Mouse (Mus musculus) midbrain, postnatal 0 days (tissue): ENCODE results near the gene Ubxn2a. TPM values are rescaled to one million over a fixed set of nuclear protein-coding genes. Genes with fewer than 3 reads are reported as not detected.
A peak's percentile ranks its signal among the peaks of the same experiment; 100 is the strongest.

Source experiments
- ATAC-seq: fragments of 200-750 bp; cut with Nextera tagmentation; 2 replicates; pipeline ENCODE4 v1.8.0; 2017; ENCODE audit warnings: moderate number of reproducible peaks, mild to moderate bottlenecking, moderate TSS enrichment, moderate library complexity; ENCODE audit not compliant: low FRiP score
- DNase-seq: peaks from one replicate; pipeline ENCODE4 v3.0.0-alpha.2; 2015; ENCODE audit warnings: low spot score
- H3K27ac ChIP-seq: fragments of 300-500 bp; sonication (generic); 2 replicates; pipeline ENCODE4 v1.5.1; 2014; ENCODE audit warnings: low read depth, mild to moderate bottlenecking, low read length, mixed read lengths
- H3K27me3 ChIP-seq: fragments of 300-500 bp; sonication (generic); 2 replicates; pipeline ENCODE4 v1.6.1; 2014; ENCODE audit warnings: low read length, control low read depth, mixed read lengths; ENCODE audit not compliant: insufficient read depth
- H3K36me3 ChIP-seq: fragments of 300-500 bp; sonication (generic); 2 replicates; pipeline ENCODE4 v1.6.1; 2014; ENCODE audit warnings: low read length, control low read depth, mixed read lengths; ENCODE audit not compliant: insufficient read depth
- H3K4me1 ChIP-seq: fragments of 300-500 bp; sonication (generic); 2 replicates; pipeline ENCODE4 v1.6.1; 2014; ENCODE audit warnings: mild to moderate bottlenecking, control low read depth, antibody characterized with exemption, low read length, mixed read lengths; ENCODE audit not compliant: insufficient read depth
- H3K4me2 ChIP-seq: fragments of 300-500 bp; sonication (generic); 2 replicates; pipeline ENCODE4 v1.6.1; 2014; ENCODE audit warnings: low read depth, mild to moderate bottlenecking, low read length, mixed read lengths; ENCODE audit not compliant: poor library complexity, severe bottlenecking
- H3K4me3 ChIP-seq: fragments of 300-500 bp; sonication (generic); 2 replicates; pipeline ENCODE4 v1.5.1; 2014; ENCODE audit warnings: low read depth, mild to moderate bottlenecking, low read length, moderate library complexity
- H3K9ac ChIP-seq: fragments of 300-500 bp; sonication (generic); replicated peaks from 2 replicates; pipeline ENCODE4 v1.6.1; 2014; ENCODE audit warnings: mild to moderate bottlenecking, low read length, moderate library complexity, mixed read lengths; ENCODE audit not compliant: poor library complexity, severe bottlenecking
- H3K9me3 ChIP-seq: fragments of 300-500 bp; sonication (generic); 2 replicates; pipeline ENCODE4 v1.6.1; 2016; ENCODE audit warnings: low read length, control low read depth
- CTCF ChIP-seq: IDR thresholded peaks from 2 replicates; pipeline ENCODE4 v1.5.1; 2016; ENCODE audit warnings: antibody characterized with exemption, mild to moderate bottlenecking
- WGBS: fragments of 180-500 bp; shearing (Covaris S2); extraction: QIAGEN DNeasy Blood & Tissue Kit; methylation state at CpG from one replicate; pipeline ENCODE4 v1.1.7; 2014; 5-methylcytosine and 5-hydroxymethylcytosine counted together
- polyA plus RNA-seq: library from polyadenylated mRNA; unstranded; fragments of >200 nt; fragmentation: Nextera tagmentation; extraction: Ambion mirVana; gene quantifications from 2 replicates; pipeline ENCODE4 v1.2.1, GENCODE M21; 2015
- total RNA-seq: library from RNA; depleted of rRNA; stranded (reverse); fragments of >200 nt; gene quantifications from 2 replicates; pipeline ENCODE4 v1.2.3, GENCODE M21; 2014

Ubxn2a gene
- total and polyA plus RNA-seq, 2 experiments from 2014 or later: 26.6 to 40.9 TPM

GRCm38 (mm10) chr12:4908391-4908790, 886 bp upstream of the Ubxn2a start:
- WGBS: 94% methylated on average over 7 of the region's 7 CpGs
- H3K4me1 ChIP-seq: no peaks in the 10 kb centered on the region
- H3K27ac ChIP-seq: 0 out of 2 replicates have a peak overlapping the region, but pooled peaks have one; percentile 88
- no peaks in the 10 kb centered on the region for H3K9me3 ChIP-seq
- H3K9ac ChIP-seq: no peak overlapping the region
- no peaks in the 10 kb centered on the region for H3K36me3 ChIP-seq
- peak overlapping the region; percentile 73 for H3K4me3 ChIP-seq
- no peaks in the 10 kb centered on the region for H3K27me3 ChIP-seq
- no peak overlapping the region; the same call in 1 of the 2 replicates for H3K4me2 ChIP-seq
- TF ChIP-seq CTCF: no peak
- DNase-seq (no peak), ATAC-seq (no peak)

GRCm38 (mm10) chr12:4906476-4906875, 1.0 kb downstream of the Ubxn2a start:
- Histone ChIP-seq H3K27me3 (no peaks in the 10 kb centered on the region), H3K36me3 (no peaks in the 10 kb centered on the region), H3K4me1 (no peaks in the 10 kb centered on the region), H3K27ac (no peak overlapping the region; the same call in 1 of the 2 replicates), H3K4me2 (peak overlapping the region; percentile 73), H3K4me3 (peak overlapping the region; percentile 73), H3K9me3 (no peaks in the 10 kb centered on the region), H3K9ac (peak overlapping the region; percentile 76; the same call in 1 of the 2 replicates)
- ATAC-seq (no peak), DNase-seq (no peak)
- WGBS: 62% methylated on average over 7 of the region's 7 CpGs
- no peak for TF ChIP-seq CTCF

- ATAC-seq: no peak
- H3K9ac ChIP-seq: no peak overlapping the region
- peak; percentile 58 for DNase-seq
- no peaks in the 10 kb centered on the region for H3K9me3 ChIP-seq
- no peak overlapping the region for H3K4me3 ChIP-seq
- no peaks in the 10 kb centered on the region for H3K27me3 ChIP-seq
- H3K36me3 ChIP-seq: no peaks in the 10 kb centered on the region
- TF ChIP-seq CTCF: no peak
- H3K4me1 ChIP-seq: no peaks in the 10 kb centered on the region
- WGBS: 87% methylated on average over 7 of the region's 7 CpGs
- H3K4me2 ChIP-seq: peak overlapping the region; percentile 73; the same call in 1 of the 2 replicates
- H3K27ac ChIP-seq: no peak overlapping the region
Measured at GRCm38 (mm10) chr12:4905946-4906345, 1.6 kb downstream of the Ubxn2a start.

GRCm38 (mm10) chr12:4898024-4898423, 9.5 kb downstream of the Ubxn2a start:
- DNase-seq: no peak
- no peak for TF ChIP-seq CTCF
- Histone ChIP-seq H3K36me3 (no peaks in the 10 kb centered on the region), H3K9ac (no peak overlapping the region), H3K4me3 (no peak overlapping the region), H3K4me1 (no peaks in the 10 kb centered on the region), H3K4me2 (no peak overlapping the region), H3K27me3 (no peaks in the 10 kb centered on the region), H3K9me3 (no peaks in the 10 kb centered on the region), H3K27ac (no peak overlapping the region)
- ATAC-seq: no peak
- 89% methylated on average over 5 of the region's 5 CpGs for WGBS

- DNase-seq (no peak), ATAC-seq (no peak)
- no peak for TF ChIP-seq CTCF
- WGBS: 92% methylated on average over 1 of the region's 1 CpGs
- no peak overlapping the region for H3K4me3 ChIP-seq
- no peak overlapping the region for H3K4me2 ChIP-seq
- H3K36me3 ChIP-seq: no peaks in the 10 kb centered on the region; the same call in 1 of the 2 replicates
- no peak overlapping the region for H3K27ac ChIP-seq
- no peaks in the 10 kb centered on the region for H3K27me3 ChIP-seq
- no peak overlapping the region for H3K9ac ChIP-seq
- H3K4me1 ChIP-seq: no peaks in the 10 kb centered on the region
- H3K9me3 ChIP-seq: no peaks in the 10 kb centered on the region
Measured at GRCm38 (mm10) chr12:4889891-4890290, 17.6 kb downstream of the Ubxn2a start.

GRCm38 (mm10) chr12:4889251-4889650, 18.3 kb downstream of the Ubxn2a start:
- Histone ChIP-seq H3K4me3 (no peak overlapping the region), H3K4me1 (no peaks in the 10 kb centered on the region), H3K4me2 (no peak overlapping the region), H3K27ac (no peak overlapping the region), H3K27me3 (no peaks in the 10 kb centered on the region), H3K36me3 (no peaks in the 10 kb centered on the region; the same call in 1 of the 2 replicates), H3K9me3 (no peaks in the 10 kb centered on the region), H3K9ac (no peak overlapping the region)
- ATAC-seq (no peak), DNase-seq (no peak)
- WGBS: 93% methylated on average over 2 of the region's 2 CpGs
- TF ChIP-seq CTCF: no peak
